Mouse (Mus musculus) cerebellum, adult (tissue): ENCODE results near the gene Sfxn3.
"Not testable (repeated sequence)": the region's sequence is repeated elsewhere in the genome, so short reads cannot be mapped to it uniquely, and the experiment has no call there.

Experiments
- ATAC-seq: cut with Nextera tagmentation; 2 replicates; pipeline ENCODE4 v1.9.2; 2017; ENCODE audit warnings: mild to moderate bottlenecking, moderate library complexity, mixed read lengths; ENCODE audit not compliant: insufficient number of reproducible peaks, low FRiP score, low TSS enrichment

Gene Sfxn3

DNA sequence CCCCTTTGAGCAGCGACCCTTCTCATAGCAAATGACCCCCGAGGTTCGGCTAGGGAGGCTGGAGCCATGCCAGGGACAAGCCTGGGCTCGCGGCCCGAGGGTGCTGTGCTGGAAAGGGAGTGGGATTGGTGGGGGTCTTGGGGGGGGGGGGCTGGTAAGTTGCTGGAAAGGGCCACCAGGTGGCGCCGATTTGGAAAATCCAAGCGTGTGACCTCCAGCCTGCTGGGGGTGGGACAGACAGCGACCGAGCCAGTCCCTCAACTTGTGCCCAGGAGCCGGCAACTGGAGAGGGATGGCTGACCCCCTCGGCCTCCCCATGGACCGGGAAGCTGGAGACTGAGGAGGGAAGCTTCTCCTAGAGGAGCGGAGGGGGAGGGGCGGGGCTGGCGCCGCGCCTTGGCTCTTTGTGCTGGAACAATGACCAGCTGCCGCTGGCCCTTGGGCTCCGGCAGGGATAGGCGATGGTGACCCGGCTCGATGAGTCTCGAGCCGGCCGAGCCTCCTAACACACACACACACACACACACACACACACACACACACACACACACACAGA lies 30.0 kb upstream of the Sfxn3 start:
- ATAC-seq, result no peak

- ATAC-seq, result no peak
Observed at GRCm38 (mm10) chr19:45017909-45018308, 29.4 kb upstream of the Sfxn3 start.

GRCm38 (mm10) chr19:45018351-45018831 lies 28.9 kb upstream of the Sfxn3 start:
- no peak for ATAC-seq

DNA sequence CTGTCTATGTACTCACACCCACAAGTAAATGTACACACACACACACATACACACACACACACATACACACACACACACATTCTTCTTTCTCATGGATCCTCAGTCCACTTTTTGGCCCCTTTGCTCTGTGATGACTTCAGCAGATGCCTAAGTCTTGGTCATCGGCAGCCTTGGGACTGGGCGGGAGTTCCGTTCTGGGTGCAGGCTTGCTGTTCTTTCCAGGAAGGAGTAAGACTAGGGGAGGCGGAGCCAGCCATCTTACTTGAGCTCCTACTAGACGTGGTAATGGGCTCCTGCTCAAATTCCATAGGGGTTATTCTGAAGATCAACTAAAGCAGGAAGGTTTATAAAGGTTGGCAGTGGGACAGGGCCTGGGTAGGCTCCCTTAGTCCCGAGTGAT lies 27.0 kb upstream of the Sfxn3 start:
- ATAC-seq, result no peak

DNA sequence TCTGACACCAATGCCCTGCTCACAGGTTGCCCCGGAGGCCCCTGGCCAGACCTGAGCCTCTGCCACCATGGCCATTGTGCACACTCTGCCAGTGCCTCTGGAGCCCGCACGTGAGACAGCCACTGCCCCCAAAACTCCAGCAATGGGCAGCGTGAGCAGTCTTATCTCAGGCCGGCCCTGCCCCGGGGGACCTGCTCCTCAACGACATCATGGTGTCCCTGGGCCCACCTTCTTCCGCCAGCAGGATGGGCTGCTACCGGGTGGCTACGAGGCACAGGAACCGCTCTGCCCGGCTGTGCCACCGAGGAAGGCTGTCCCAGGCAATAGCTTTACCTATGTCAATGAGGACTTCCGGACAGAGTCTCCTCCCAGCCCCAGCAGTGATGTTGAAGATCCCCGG lies 25.9 kb upstream of the Sfxn3 start:
- ATAC-seq, result no peak

DNA sequence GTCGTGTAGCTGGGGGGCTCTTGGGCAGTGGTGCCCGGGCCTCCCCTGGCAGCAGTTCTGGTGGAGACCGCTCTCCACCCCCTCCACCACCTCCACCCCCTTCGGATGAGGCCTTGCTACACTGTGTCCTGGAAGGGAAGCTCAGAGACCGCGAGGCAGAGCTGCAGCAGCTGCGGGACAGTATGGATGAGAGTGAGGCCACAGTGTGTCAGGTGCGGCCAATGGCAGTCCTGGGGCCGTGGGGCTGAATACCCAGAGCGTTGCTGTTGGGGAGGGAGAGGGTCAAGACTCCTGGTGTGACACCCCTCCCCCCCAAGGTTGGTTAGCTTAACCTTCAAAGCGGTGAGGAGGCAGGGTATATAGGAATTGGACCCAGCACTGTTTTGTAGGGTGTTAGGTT lies 23.3 kb upstream of the Sfxn3 start:
- no peak for ATAC-seq

DNA sequence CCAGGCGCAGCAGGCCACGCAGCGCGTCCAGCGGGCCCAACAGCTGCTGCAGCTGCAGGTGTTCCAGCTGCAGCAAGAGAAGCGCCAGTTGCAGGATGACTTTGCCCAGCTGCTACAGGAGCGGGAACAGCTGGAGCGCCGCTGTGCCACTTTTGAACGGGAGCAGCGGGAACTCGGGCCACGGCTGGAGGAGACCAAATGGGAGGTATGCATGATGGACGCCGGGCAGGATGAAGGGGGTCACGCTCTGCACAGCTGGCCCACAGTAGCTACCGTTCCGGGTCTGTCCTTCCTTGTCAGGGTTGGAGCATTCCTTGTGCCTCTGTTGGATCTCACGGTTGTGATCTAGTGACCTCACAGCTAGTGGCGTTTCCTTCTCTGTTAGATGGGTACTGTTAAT lies 22.5 kb upstream of the Sfxn3 start:
- ATAC-seq, result no peak

- no peak for ATAC-seq
Observed at GRCm38 (mm10) chr19:45025937-45026568, 21.2 kb upstream of the Sfxn3 start.

DNA sequence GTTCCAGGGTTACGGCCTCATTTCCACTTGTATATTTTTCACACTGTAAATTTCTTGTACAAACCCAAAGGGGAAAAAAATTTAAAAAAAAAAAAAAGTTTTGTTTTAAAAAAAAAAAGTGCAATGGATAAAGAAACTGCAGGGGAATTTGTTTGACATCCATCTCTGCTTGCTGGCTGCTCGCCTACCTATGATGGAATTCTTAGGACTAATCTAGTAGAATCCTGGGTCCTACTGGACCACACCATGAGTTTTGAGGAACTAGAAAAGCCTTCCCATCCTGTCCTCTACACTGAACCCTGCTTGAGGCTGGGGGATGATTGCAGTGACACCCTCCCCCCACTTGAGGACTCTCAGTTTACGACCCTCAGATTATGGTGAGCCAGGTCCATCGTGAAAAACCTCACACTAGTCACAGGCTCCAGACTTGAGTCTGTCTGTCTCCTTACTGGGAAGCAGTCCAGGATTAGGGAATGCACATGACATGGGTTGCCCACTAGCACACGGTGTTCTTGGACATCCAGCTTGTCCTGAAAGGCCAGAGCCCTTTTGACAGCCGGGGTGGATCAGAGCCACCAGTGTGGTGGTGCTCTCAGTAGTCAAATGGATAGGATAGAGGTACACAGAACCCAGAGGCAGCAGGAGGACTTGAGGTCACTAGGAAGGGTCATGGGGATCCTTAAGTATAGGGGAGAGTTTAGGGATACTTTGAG lies 20.2 kb upstream of the Sfxn3 start:
- ATAC-seq, result no peak

DNA sequence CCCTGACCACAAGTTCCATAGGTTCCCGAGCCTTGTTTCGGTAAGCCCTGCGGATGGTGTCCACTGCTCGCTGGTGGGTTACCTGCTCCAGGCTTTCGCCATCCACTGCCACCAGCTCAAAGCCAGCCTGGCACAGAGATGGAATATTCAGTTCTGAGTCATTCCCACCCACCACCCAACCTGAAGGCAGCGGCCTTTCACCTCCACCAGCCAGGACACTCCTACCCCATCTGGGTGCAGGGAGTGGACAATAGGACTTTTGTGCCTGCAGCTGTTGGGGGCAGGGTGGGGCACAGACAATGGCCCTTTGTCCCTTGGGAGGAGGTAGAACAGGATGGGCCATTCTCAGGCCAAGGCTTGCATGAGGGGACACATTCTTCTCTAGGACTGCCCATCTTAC lies 19.5 kb upstream of the Sfxn3 start:
- no peak for ATAC-seq

DNA sequence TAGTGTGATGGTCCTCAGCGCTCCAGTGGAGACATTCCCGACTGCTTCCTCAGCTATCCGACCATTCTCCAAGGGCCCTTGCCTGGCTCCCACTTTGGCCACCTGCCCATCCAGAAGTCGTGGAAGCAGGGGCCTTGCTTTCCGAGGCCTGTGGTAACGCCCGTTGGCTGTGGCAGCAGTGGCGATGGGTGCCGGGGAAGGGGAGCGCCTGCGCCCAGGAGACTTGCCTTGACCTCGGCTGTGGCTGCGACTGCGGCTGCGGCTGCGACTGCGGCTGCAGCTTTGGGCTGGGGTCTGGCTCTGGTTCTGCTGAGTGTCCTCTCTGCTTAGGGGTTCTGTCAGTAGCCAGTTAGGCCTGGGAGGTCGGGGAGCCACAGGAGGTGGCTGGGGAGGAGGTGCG lies 18.6 kb upstream of the Sfxn3 start:
- ATAC-seq, result no peak

GRCm38 (mm10) chr19:45029571-45029970 lies 17.7 kb upstream of the Sfxn3 start:
- no peak for ATAC-seq

DNA sequence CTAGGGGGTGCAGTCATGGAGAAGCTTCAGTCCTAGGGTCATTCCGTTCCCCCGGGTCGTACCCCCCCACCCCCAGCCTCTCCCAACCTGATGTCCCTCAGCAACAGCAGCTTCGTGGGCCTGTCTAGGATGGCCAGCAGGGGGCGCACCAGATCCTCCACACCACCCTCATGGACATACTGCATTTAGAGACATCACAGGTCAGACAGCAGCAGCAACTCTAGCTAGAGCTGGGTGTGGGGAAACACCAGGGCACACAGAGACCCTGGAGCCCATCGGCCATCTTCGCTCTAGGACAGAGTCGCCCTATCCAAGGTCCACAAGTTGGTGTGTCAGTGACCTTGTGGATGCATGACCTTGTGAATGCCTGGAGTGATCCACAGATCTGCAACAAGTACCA lies 17.2 kb upstream of the Sfxn3 start:
- ATAC-seq, result no peak

DNA sequence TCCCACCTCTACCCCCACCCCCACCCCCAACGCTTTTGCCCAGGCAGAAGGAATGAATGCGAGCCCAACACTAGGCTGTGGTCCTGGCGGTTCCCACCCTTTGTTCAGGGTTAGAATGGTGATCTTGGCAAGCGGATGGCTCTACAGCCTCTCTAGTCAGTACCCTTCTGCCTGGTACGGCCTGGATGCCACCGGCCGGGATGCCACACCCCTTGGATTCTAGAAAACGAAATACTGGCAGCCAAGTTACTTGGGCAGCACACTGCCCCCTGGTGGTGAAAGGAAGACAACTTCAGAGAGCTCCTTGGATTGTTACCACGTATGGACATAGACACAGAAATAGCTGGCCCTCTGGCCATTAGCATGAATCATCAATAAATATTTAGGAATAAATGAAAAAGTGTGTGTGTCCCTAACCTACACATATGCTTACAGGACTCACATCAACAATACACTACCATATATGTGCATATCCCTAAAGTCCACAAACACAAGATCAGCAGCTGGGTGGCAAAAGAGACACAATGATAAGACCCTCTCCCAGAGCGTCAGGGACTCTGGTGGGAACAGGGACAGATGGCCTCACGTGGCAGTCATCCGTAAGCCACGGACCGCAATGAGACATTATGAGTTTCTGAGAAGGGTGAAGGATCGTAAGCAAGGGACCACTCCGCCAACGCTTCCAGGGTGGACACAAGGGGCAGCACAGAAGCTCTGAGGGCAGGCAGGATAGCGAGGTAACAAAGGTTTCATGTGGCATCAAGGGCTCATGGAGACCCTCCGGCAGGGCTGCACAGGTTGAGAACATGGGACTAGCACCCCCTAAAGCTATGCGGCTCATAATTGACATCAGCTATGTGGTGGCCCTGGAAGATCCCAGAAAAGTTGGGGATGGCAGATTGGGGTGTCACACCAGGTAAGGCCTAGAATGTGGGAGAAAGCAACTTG lies 16.3 kb upstream of the Sfxn3 start:
- peak; percentile 54; the same call in 1 of the 2 replicates for ATAC-seq

DNA sequence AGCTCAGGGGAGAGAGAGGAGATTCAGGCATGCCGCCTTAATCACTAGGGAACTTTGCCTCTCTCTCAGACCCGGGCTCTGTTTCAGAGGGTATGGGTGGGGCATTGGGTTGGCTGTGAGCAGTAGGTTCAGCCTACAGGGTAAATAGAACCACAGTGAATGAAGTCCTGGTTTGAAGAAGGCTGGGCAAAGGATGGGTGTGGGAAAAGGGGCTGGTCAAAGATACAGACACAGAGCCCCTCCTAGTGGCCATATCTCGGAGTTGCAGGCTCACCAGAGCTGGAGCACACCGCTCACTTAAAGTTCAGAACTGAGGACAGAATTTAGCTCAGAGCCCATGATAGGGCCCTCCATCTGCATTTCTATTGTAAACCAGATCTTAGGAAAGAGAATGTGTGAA lies 15.5 kb upstream of the Sfxn3 start:
- peak; percentile 42; the same call in 1 of the 2 replicates for ATAC-seq

DNA sequence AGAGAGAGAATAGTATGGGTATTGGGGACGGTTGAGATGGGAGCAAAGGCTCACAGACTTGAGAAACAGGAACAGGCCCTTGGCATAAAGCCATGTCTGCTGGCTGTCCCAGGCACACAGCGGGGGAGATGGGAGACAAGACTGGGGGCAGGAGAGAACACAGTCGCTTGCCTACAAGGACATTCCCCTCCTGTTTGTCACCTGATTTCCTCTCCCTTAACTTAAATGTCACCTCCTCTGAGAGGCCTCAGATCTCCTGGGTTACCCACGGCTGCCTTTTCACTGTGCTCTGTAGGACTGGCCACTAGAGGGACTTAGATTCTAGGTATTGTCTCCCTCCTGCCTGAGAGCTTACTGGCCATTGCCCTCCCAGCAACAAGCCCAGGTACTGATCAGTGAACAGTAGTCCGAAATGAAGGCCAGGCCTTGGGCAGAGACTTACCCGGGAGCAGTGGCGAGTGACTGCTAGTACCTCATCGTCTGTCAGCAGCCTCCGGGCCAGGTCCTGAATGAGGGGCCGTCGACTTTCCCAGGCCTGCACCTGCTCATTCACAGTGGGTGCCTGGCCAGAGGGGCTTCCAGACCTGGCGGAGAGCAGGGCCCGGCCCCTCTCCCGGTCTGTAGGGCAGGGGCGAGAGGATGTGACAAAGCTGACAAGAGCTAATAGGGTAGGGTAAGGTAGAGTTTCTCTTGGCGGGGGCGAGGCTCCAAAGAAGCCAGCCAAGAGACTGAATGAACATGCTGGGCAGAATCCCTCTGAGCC lies 14.6 kb upstream of the Sfxn3 start:
- no peak for ATAC-seq

DNA sequence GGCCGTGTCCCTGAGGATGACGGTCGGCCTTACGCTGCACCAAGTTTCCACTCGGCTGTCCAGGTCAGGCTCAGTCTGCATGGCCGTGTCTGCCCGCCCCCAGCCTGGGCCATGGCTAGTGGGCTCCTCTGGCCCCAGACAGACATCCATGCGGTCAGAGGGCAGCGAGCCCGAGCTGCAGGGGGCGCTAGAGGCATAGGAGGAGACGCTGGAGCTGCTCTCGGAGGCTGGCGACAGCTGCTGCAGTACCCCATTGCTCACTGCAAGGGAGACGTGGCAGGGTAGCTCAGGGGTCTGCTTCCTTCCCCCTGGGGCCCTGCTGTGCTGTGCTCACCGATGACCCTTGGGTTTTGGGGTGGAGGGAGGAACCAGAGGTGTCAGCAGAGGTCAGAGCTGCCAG lies 10.4 kb upstream of the Sfxn3 start:
- no peak for ATAC-seq

DNA sequence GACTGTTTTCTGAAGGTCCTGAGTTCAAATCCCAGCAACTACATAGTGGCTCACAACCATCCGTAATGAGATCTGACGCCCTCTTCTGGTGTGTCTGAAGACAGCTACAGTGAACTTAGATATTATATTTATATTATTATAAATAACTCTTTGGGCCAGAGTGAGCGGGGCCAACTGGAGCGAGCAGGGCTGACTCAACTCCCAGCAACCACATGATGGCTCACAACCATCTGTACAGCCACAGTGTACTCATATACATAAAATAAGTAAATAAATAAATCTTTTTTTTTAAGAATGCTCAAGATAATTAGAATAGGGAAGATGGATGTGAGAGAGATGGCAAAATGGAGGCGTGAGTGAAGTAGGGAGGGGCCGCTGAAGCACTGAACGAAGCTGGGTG lies 9.1 kb upstream of the Sfxn3 start:
- not testable (repeated sequence) for ATAC-seq

DNA sequence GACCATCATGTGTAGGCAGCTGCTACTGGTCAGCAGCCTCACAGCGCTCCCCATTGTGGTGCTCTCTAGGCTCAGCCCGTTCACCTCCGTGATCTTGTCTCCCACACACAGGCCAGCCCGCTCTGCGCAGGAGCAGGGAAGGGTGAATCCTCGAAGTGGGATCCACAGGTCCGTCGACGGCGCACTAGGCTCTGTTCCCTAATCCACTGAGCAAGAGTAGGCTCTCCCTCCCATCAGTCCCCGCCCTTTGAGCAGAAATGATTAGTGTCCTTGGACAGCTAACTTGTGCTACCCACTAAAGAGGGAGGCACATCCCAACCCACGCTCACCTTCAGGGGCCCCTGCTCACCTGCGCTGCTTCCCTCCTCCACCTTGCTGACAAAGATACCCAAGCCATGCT lies 7.1 kb upstream of the Sfxn3 start:
- no peak for ATAC-seq

DNA sequence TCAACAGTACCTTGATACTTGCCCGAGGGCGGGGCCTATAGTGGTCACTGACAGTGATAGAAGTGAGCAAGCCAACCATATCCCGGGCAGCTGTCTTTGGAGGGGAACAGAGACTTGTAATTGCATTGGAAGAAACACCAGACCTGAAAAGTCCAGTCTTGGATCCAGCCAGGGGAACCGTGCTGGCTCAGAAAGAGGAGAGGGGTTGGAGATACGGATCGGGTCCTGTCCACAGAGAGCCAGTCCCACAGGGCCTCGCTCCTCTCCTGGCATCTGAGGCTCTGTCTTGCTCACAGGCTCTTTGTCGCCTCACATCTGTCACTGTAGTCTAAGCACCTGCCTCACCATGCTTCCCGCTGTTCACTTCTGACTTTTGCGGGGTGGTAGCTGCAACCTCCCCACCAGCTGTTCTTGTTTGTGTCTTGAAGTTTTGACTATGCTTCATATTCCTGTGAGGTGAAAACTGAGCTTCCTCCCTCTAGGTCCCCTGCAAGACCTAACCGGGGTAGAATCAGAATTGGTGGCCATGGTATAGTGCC lies 2.8 kb upstream of the Sfxn3 start:
- ATAC-seq, result no peak
